Mouse (Mus musculus) kidney, embryonic 14.5 days (tissue): ENCODE measurements around the gene Sppl3. TPM values are rescaled to one million over a fixed set of nuclear protein-coding genes. Genes with fewer than 3 reads are reported as not detected.

Experiments used
- ATAC-seq: fragments of 200-750 bp; cut with Nextera tagmentation; 2 replicates; pipeline ENCODE4 v1.8.0; 2017; ENCODE audit warnings: moderate number of reproducible peaks, mild to moderate bottlenecking, moderate TSS enrichment, moderate library complexity; ENCODE audit not compliant: low FRiP score, low TSS enrichment
- H3K27ac ChIP-seq: fragments of 300-500 bp; sonication (generic); 2 replicates; pipeline ENCODE4 v1.5.1; 2014; ENCODE audit warnings: low read depth, mild to moderate bottlenecking, low read length, moderate library complexity, mixed read lengths
- H3K27me3 ChIP-seq: fragments of 300-500 bp; sonication (generic); 2 replicates; pipeline ENCODE4 v1.6.1; 2014; ENCODE audit warnings: mild to moderate bottlenecking, low read length; ENCODE audit not compliant: control insufficient read depth, insufficient read depth
- H3K36me3 ChIP-seq: fragments of 300-500 bp; sonication (generic); 2 replicates; pipeline ENCODE4 v1.6.1; 2014; ENCODE audit warnings: low read length, mixed read lengths; ENCODE audit not compliant: control insufficient read depth, insufficient read depth
- H3K4me1 ChIP-seq: fragments of 300-500 bp; sonication (generic); 2 replicates; pipeline ENCODE4 v1.6.1; 2014; ENCODE audit warnings: low read length, mixed read lengths; ENCODE audit not compliant: control insufficient read depth, insufficient read depth
- H3K4me2 ChIP-seq: fragments of 300-500 bp; sonication (generic); replicated peaks from 2 replicates; pipeline ENCODE4 v1.6.1; 2014; ENCODE audit warnings: low read depth, mild to moderate bottlenecking, low read length
- H3K4me3 ChIP-seq: fragments of 300-500 bp; sonication (generic); 2 replicates; pipeline ENCODE4 v1.5.1; 2014; ENCODE audit warnings: mild to moderate bottlenecking, low read length
- H3K9ac ChIP-seq: fragments of 300-500 bp; sonication (generic); 2 replicates; pipeline ENCODE4 v1.6.1; 2014; ENCODE audit warnings: low read depth, mild to moderate bottlenecking, low read length, moderate library complexity
- H3K9me3 ChIP-seq: fragments of 300-500 bp; sonication (generic); 2 replicates; pipeline ENCODE4 v1.6.1; 2016; ENCODE audit warnings: low read length; ENCODE audit not compliant: control insufficient read depth
- WGBS: fragments of 180-500 bp; shearing (Covaris S2); extraction: QIAGEN DNeasy Blood & Tissue Kit; methylation state at CpG from one replicate; pipeline ENCODE4 v1.1.7; 2014; 5-methylcytosine and 5-hydroxymethylcytosine counted together
- polyA plus RNA-seq: library from polyadenylated mRNA; unstranded; fragments of >200 nt; fragmentation: Nextera tagmentation; extraction: Ambion mirVana; gene quantifications from 2 replicates; pipeline ENCODE4 v1.2.1, GENCODE M21; 2014

The Sppl3 gene
- polyA plus RNA-seq, 1 experiment from 2014 or later, result 23.9 TPM

DNA sequence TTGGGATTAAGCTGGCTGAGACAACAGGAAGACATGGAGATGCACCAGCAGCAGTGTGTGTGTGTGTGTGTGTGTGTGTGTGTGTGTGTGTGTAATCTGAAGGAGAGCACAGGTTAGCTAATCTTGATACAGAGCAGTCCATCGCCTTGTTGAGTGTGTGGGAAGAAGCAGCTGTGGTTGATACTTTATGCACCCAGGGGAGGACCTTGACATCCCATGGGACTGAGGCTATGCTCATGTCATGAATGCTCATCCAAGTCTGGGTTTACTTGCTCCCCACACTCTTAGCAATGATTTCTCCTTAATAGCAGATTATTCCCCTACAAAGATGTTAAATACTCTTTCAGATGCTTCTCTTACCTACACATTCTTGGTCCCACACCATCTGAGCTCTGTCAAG lies 24.3 kb downstream of the Sppl3 start:
- ATAC-seq, result no peak
- H3K9ac ChIP-seq, result no peak overlapping the region
- no peak overlapping the region for H3K4me2 ChIP-seq
- no peaks in the 10 kb centered on the region for H3K36me3 ChIP-seq
- no peaks in the 10 kb centered on the region for H3K9me3 ChIP-seq
- no peak overlapping the region for H3K27ac ChIP-seq
- WGBS, result 100% methylated on average over 1 of the region's 1 CpGs
- no peak overlapping the region for H3K4me3 ChIP-seq
- H3K4me1 ChIP-seq, result no peaks in the 10 kb centered on the region
- H3K27me3 ChIP-seq, result no peaks in the 10 kb centered on the region

- Histone ChIP-seq H3K4me3 (no peak overlapping the region), H3K36me3 (no peaks in the 10 kb centered on the region), H3K4me1 (no peaks in the 10 kb centered on the region), H3K27me3 (no peaks in the 10 kb centered on the region), H3K9ac (no peak overlapping the region), H3K9me3 (no peaks in the 10 kb centered on the region), H3K4me2 (no peak overlapping the region), H3K27ac (no peak overlapping the region)
- 87% methylated on average over 2 of the region's 2 CpGs for WGBS
- no peak for ATAC-seq
Observed at GRCm38 (mm10) chr5:115037099-115037498, 26.2 kb downstream of the Sppl3 start.

GRCm38 (mm10) chr5:115040756-115041155 lies 29.8 kb downstream of the Sppl3 start:
- Histone ChIP-seq H3K4me3 (no peak overlapping the region), H3K27me3 (no peaks in the 10 kb centered on the region), H3K27ac (no peak overlapping the region), H3K4me2 (no peak overlapping the region), H3K4me1 (no peaks in the 10 kb centered on the region), H3K36me3 (no peaks in the 10 kb centered on the region; the same call in 1 of the 2 replicates), H3K9ac (no peak overlapping the region), H3K9me3 (no peaks in the 10 kb centered on the region)
- 86% methylated on average over 4 of the region's 4 CpGs for WGBS
- no peak for ATAC-seq

DNA sequence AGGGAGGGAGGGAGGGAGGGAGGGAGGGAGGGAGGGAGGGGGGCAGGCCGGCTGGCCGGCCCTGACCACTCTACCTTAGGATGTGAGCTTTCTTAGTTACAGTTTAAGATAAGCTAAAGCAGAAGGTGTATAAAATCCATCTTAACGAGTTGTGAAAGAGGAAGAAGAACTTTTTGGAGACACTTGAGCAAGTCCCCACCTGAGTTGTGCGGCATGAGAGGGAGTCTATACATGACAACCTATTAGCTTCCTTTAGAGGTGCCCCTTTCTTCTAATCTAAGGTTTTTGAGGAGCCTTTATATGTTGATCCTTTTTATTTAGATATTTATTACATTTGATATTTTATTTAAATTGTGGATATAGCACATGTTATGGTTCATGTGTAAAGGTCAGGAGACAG lies 32.7 kb downstream of the Sppl3 start:
- WGBS, result 82% methylated on average over 4 of the region's 4 CpGs
- ATAC-seq, result no peak

DNA sequence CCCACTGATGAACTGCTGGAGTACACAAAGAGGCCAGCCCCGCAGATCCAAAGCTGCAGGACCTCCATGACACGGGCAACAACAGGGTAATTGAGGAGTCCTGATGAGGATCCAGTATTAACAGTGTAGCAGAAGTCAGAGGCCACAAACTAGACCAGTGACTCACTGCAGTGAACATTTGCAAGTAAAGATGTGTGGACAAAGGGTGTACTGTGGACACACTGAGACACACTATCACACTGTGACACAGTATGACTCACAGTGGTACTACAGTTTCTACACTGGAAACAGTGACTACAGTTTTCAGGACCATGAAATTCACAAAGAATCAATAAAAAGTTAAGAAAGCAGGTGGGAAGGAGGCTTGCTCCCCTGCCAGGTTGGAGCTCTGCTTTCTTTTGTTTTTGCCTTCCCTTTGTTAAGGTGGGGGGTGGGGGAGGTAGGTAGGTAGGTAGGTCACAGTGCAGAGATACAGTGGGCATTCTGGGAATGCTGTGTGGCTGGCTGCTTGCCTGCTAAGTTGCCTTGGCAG lies 34.3 kb downstream of the Sppl3 start:
- ATAC-seq, result no peak
- Histone ChIP-seq H3K27ac (no peak overlapping the region), H3K4me2 (no peak overlapping the region), H3K27me3 (no peaks in the 10 kb centered on the region), H3K4me1 (no peaks in the 10 kb centered on the region), H3K4me3 (no peak overlapping the region), H3K36me3 (no peaks in the 10 kb centered on the region; the same call in 1 of the 2 replicates), H3K9ac (no peak overlapping the region), H3K9me3 (no peaks in the 10 kb centered on the region)
- 84% methylated on average over 2 of the region's 2 CpGs for WGBS

More for the DNA sequence above, 32.7 kb downstream of the Sppl3 start:
- H3K4me2 ChIP-seq, result no peak overlapping the region
- no peaks in the 10 kb centered on the region for H3K9me3 ChIP-seq
- no peak overlapping the region for H3K4me3 ChIP-seq
- H3K4me1 ChIP-seq, result no peaks in the 10 kb centered on the region
- no peak overlapping the region for H3K9ac ChIP-seq
- no peak overlapping the region for H3K27ac ChIP-seq
- no peaks in the 10 kb centered on the region; the same call in 1 of the 2 replicates for H3K36me3 ChIP-seq
- no peaks in the 10 kb centered on the region for H3K27me3 ChIP-seq

DNA sequence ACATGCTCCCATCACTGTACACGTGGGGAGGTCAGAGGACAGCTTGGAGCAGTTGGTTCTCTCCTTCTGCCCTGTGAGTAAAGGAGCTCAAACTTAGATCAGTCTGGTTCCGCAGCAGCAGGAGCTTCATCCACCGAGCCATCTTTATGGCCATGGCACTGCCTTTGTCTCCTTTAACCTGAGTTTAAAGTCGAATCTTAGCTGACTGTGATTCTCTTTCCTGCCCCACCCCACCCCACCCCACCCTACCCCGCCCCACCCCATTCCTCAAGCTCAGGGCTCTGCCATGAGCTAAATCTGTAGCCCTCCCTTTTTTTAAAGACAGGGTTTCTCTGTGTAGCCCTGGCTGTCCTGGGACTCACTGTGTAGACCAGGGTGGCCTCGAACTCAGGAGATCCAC lies 38.8 kb downstream of the Sppl3 start:
- ATAC-seq, result no peak
- 80% methylated on average over 6 of the region's 6 CpGs for WGBS

DNA sequence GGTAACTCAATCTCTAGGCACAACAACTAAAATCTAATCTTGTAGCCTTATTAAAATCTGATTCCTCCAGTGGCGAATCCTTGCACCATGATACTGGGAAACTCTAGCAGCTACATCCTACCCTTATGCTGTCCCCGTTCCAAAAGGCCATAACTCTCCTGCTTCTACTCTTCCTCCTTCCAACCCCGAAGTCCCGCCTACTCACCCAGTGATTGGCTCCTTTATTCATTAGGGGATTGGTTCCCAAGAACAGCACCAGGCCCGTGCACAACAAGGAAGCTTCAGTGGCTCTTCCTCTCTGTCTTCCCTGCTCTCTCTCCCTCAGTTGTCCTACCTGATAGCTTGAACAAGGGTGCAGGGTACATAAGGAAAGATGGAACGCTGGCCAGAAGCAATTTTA lies 39.8 kb downstream of the Sppl3 start:
- ATAC-seq, result no peak
- no peaks in the 10 kb centered on the region for H3K36me3 ChIP-seq
- no peak overlapping the region for H3K27ac ChIP-seq
- H3K4me1 ChIP-seq, result peaks cover 31% of the 10 kb centered on the region
- H3K27me3 ChIP-seq, result no peaks in the 10 kb centered on the region
- no peak overlapping the region for H3K4me2 ChIP-seq
- 78% methylated on average over 6 of the region's 6 CpGs for WGBS
- H3K9ac ChIP-seq, result no peak overlapping the region
- no peaks in the 10 kb centered on the region for H3K9me3 ChIP-seq
- no peak overlapping the region for H3K4me3 ChIP-seq

More for the DNA sequence above, 38.8 kb downstream of the Sppl3 start:
- Histone ChIP-seq H3K9me3 (no peaks in the 10 kb centered on the region), H3K27me3 (no peaks in the 10 kb centered on the region), H3K4me3 (no peak overlapping the region), H3K27ac (no peak overlapping the region), H3K36me3 (no peaks in the 10 kb centered on the region; the same call in 1 of the 2 replicates), H3K4me2 (no peak overlapping the region), H3K4me1 (peaks cover 31% of the 10 kb centered on the region), H3K9ac (no peak overlapping the region)

DNA sequence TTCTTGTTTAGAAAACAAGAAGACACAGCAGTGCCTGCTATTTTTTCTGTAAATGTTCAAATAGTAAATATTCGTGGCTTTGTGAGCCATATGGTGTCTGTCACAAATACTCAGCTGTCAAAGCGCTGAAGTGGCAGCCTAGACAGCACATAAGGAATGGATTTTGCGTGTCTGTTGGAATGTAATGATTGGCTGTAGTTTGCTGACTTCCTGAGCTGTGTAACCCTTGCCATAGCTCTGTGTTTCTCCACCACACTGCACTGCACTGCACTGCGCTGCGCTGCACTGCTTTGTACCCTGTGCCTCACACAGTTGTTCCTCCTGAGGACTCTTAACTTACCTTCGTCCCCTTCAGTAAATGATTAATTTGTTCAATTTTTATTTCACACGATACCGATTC lies 41.6 kb downstream of the Sppl3 start:
- no peak for ATAC-seq
- H3K9ac ChIP-seq, result no peak overlapping the region
- H3K4me3 ChIP-seq, result no peak overlapping the region
- H3K4me2 ChIP-seq, result no peak overlapping the region
- no peak overlapping the region for H3K27ac ChIP-seq
- no peaks in the 10 kb centered on the region for H3K9me3 ChIP-seq
- WGBS, result 64% methylated on average over 8 of the region's 8 CpGs
- H3K27me3 ChIP-seq, result no peaks in the 10 kb centered on the region
- no peaks in the 10 kb centered on the region for H3K36me3 ChIP-seq
- H3K4me1 ChIP-seq, result peaks cover 31% of the 10 kb centered on the region

DNA sequence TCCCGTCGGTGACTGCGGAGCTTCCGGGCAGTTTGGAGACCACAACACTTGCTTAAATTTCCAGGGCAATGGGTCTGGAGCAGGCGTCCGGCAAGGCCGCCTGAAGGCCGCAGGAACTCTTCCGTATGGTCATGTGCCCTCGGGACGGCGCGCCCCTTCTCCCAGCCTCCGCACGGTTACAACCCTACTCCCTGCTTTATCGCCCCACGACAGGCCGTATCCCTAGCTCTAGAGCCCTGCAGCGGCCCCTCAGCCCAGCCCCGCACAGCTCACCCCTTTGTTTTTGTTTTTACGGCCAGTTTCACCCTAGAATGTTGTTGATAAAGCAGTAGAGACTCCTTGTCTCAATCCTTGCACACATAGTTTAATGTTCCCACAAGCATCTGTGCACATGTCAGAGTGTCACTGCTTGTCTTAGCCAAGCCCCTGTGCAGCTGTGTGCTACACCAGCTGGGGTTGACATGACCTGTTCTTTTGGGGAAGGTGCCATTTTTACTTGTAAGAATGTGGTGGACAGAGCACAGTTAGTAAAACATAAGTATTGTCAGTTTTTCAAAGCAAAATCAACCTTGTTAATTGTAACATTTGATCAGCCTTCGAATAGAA lies 43.0 kb downstream of the Sppl3 start:
- H3K4me2 ChIP-seq, result no peak overlapping the region

More for the DNA sequence above, 43.0 kb downstream of the Sppl3 start:
- no peaks in the 10 kb centered on the region for H3K9me3 ChIP-seq
- no peaks in the 10 kb centered on the region for H3K27me3 ChIP-seq
- H3K4me3 ChIP-seq, result no peak overlapping the region
- no peak overlapping the region for H3K9ac ChIP-seq
- WGBS, result 57% methylated on average over 22 of the region's 22 CpGs
- H3K27ac ChIP-seq, result no peak overlapping the region
- H3K4me1 ChIP-seq, result peaks cover 31% of the 10 kb centered on the region
- H3K36me3 ChIP-seq, result no peaks in the 10 kb centered on the region
- no peak for ATAC-seq
